Mouse (Mus musculus) E14TG2a.4 (cell line): ENCODE results near the gene Hspa1a.

Experiments used
- CTCF ChIP-seq: conservative IDR thresholded peaks from 2 replicates; pipeline ENCODE4 v1.5.1; 2014; ENCODE audit warnings: low read length
- NANOG ChIP-seq: IDR thresholded peaks from 2 replicates; pipeline ENCODE4 v1.6.1; 2014; ENCODE audit warnings: borderline replicate concordance, low read length, mixed read lengths
- POU5F1 ChIP-seq: IDR thresholded peaks from 2 replicates; pipeline ENCODE4 v1.6.1; 2014; ENCODE audit warnings: low read length, borderline replicate concordance

DNA sequence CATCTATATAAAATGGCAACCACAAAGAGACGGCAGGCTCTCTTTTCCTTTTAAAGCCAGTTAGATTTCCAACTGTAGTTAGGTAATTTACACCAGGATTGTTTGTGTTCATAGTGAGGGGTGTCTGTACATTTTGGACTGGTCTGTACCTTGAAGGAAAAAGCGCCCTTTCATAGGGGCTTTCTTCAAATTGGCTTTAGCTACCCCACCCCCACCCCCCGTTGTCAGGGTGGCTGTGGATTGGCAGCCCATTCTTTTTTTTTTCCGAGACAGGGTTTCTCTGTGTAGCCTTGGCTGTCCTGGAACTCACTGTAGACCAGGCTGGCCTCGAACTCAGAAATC is 25.2 kb upstream of the Hspa1a start:
- TF ChIP-seq CTCF (no peak), NANOG (no peak), POU5F1 (no peak)
